Comparison of ENCODE assay signal across 8 mouse cellular contexts in the genomic region with DNA sequence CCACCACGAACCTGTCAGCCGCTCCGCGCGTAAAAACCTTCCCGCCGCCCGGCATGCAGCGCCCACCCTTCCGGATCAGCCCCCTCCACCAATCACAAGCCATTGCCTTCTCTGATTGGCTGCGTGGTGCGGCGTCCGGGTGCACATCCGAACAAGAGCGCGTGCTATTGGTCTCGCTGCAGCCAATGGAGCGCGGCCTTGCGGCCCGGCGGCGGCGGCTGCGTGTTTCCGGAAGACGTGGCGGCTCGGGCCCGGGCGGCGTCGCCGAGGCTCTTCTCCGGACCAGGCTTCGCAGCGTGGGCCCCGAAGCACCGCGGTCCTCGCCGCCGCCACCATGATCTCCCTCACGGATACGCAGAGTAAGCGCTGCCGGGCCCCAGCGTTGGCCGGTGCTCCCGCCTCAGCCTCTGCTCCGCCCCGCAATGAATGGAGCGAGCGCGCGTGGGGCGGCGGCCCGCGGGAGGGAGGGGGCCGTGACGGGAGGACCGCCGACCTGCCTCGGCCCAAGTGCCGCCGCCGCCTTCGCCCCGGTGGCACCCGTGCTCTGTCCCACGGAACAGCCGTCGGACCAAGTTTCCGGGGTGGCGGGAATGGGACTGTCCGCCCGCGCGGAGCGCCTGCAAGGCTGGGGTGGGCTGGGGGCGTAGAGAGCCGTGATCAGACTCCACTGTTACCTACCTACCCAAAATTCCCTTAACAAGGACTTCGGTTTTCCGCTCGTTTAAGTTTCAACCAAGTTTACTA. TPM values are rescaled to one million over a fixed set of nuclear protein-coding genes. Genes with fewer than 3 reads are reported as not detected.
DNase-seq lines count a peak whose midpoint lies in the region; ATAC-seq lines count a peak whose summit lies in the region.

Gene Recql (minus strand): TSS at position 77 of the 744 bp plus-strand sequence.
Gene Golt1b (plus strand): TSS at position 211 of the 744 bp plus-strand sequence.

- H3K4me2 ChIP-seq in heart, embryonic 13.5 days, result peak within 1 kb of the TSS; percentile 74
- peak within 1 kb of the TSS; percentile 87 for H3K4me2 ChIP-seq in liver, embryonic 12.5 days
- H3K4me2 ChIP-seq in stomach, embryonic 15.5 days, result peak within 1 kb of the TSS; percentile 70

- ATAC-seq in heart, embryonic 13.5 days (ENCODE audit: extremely low read depth, insufficient number of reproducible peaks, low FRiP score, low TSS enrichment), result peak; percentile 99
- peak; percentile 99 for ATAC-seq in liver, embryonic 12.5 days
- ATAC-seq in stomach, embryonic 15.5 days (ENCODE audit: insufficient read depth, low FRiP score, low read depth), result peak; percentile 100

- WGBS in heart, embryonic 13.5 days, result under 1% methylated on average over 76 of the region's 87 CpGs
- WGBS in liver, embryonic 12.5 days (ENCODE audit: insufficient replicate concordance), result under 1% methylated on average over 87 of the region's 87 CpGs
- WGBS in stomach, embryonic 15.5 days, result under 1% methylated on average over 87 of the region's 87 CpGs

- H3K27ac ChIP-seq in brown adipose tissue, adult 24 weeks (replicated peaks; ENCODE audit: low read depth, low read length), result no peak within 1 kb of the TSS
- H3K27ac ChIP-seq in heart, embryonic 13.5 days (replicated peaks), result peak within 1 kb of the TSS; percentile 49; the same call in 1 of the 2 replicates
- H3K27ac ChIP-seq in liver, embryonic 12.5 days, result peak within 1 kb of the TSS; percentile 82
- no peak within 1 kb of the TSS for H3K27ac ChIP-seq in stomach, embryonic 15.5 days

- DNase-seq in CD4-positive, CD25-positive, alpha-beta regulatory T cell, adult 2 months (ENCODE audit: low read depth, low spot score), result peak; percentile 99
- DNase-seq in fat pad, adult 2 months (ENCODE audit: extremely low read depth, low read depth, low spot score), result peak; percentile 56
- peak; percentile 98 for DNase-seq in kidney, postnatal 10 days
- DNase-seq in natural killer cell, adult 2 months (ENCODE audit: low spot score in 2 of 2), result peak; percentile 98 to 99

- H3K9me3 ChIP-seq in heart, embryonic 13.5 days, result no peaks in the 10 kb centered on the region
- no peaks in the 10 kb centered on the region for H3K9me3 ChIP-seq in liver, embryonic 12.5 days (replicated peaks)
- H3K9me3 ChIP-seq in stomach, embryonic 15.5 days, result no peaks in the 10 kb centered on the region

- H3K27me3 ChIP-seq in heart, embryonic 13.5 days (replicated peaks), result no peaks in the 10 kb centered on the region
- no peaks in the 10 kb centered on the region for H3K27me3 ChIP-seq in liver, embryonic 12.5 days (replicated peaks)
- H3K27me3 ChIP-seq in stomach, embryonic 15.5 days (replicated peaks), result no peaks in the 10 kb centered on the region

- peaks cover 6% of the 10 kb centered on the region; the same call in 1 of the 2 replicates for H3K36me3 ChIP-seq in heart, embryonic 13.5 days
- H3K36me3 ChIP-seq in liver, embryonic 12.5 days, result peaks cover 23% of the 10 kb centered on the region
- no peaks in the 10 kb centered on the region for H3K36me3 ChIP-seq in stomach, embryonic 15.5 days

- H3K9ac ChIP-seq in heart, embryonic 13.5 days, result peak within 1 kb of the TSS; percentile 94
- peak within 1 kb of the TSS; percentile 92 for H3K9ac ChIP-seq in liver, embryonic 12.5 days
- peak within 1 kb of the TSS; percentile 93 for H3K9ac ChIP-seq in stomach, embryonic 15.5 days

- H3K4me3 ChIP-seq in brown adipose tissue, adult 24 weeks (ENCODE audit: insufficient read depth, low read depth, low read length), result peak within 1 kb of the TSS; percentile 97
- peak within 1 kb of the TSS; percentile 99 for H3K4me3 ChIP-seq in heart, embryonic 13.5 days
- peak within 1 kb of the TSS; percentile 95 for H3K4me3 ChIP-seq in liver, embryonic 12.5 days
- H3K4me3 ChIP-seq in stomach, embryonic 15.5 days (replicated peaks), result peak within 1 kb of the TSS; percentile 99

- peaks cover 7% of the 10 kb centered on the region for H3K4me1 ChIP-seq in brown adipose tissue, adult 24 weeks (ENCODE audit: control insufficient read depth, insufficient read depth, insufficient read length, low read length)
- H3K4me1 ChIP-seq in heart, embryonic 13.5 days, result peaks cover 34% of the 10 kb centered on the region
- H3K4me1 ChIP-seq in liver, embryonic 12.5 days, result peaks cover 39% of the 10 kb centered on the region
- H3K4me1 ChIP-seq in stomach, embryonic 15.5 days, result peaks cover 12% of the 10 kb centered on the region; the same call in 1 of the 2 replicates

RNA-seq across cellular contexts. Expression of gene Recql, which starts in this region (rescaled TPM):
- 11.9 and 12.5 TPM in 2 replicates for polyA plus RNA-seq in brown adipose tissue, adult 24 weeks (2012; ENCODE audit: insufficient read depth, insufficient read length, missing spikeins)
- polyA plus RNA-seq in heart, embryonic 13.5 days (2015; fragmentation: Nextera tagmentation; extraction: Ambion mirVana), result 18.2 and 18.9 TPM in 2 replicates
- polyA plus RNA-seq in liver, embryonic 12.5 days (2016; fragmentation: Nextera tagmentation; extraction: Ambion mirVana), result 25.8 and 25.9 TPM in 2 replicates
- polyA plus RNA-seq in stomach, embryonic 15.5 days (2015; fragmentation: Nextera tagmentation; extraction: Ambion mirVana), result 22.3 and 24.2 TPM in 2 replicates

RNA-seq across cellular contexts. Expression of gene Golt1b, which starts in this region (rescaled TPM):
- polyA plus RNA-seq in brown adipose tissue, adult 24 weeks (2012; ENCODE audit: insufficient read depth, insufficient read length, missing spikeins), result 19.0 and 22.6 TPM in 2 replicates
- 73.2 and 76.7 TPM in 2 replicates for polyA plus RNA-seq in heart, embryonic 13.5 days (2015; fragmentation: Nextera tagmentation; extraction: Ambion mirVana)
- polyA plus RNA-seq in liver, embryonic 12.5 days (2016; fragmentation: Nextera tagmentation; extraction: Ambion mirVana), result 51.3 and 54.6 TPM in 2 replicates
- 84.0 and 85.2 TPM in 2 replicates for polyA plus RNA-seq in stomach, embryonic 15.5 days (2015; fragmentation: Nextera tagmentation; extraction: Ambion mirVana)

Comparison
In these comparisons a context has a peak if more than half of its experiments do, and no peak if none do; other contexts are left out.
1. H3K27ac ChIP-seq: peak in heart, embryonic 13.5 days (single experiment) and liver, embryonic 12.5 days (single experiment); none in brown adipose tissue, adult 24 weeks (single experiment) and stomach, embryonic 15.5 days (single experiment).
2. Peak in every context shown above with its lines, with median percentiles within 50 percentile points of each other: DNase-seq, H3K4me3 ChIP-seq, ATAC-seq, H3K4me2 ChIP-seq and H3K9ac ChIP-seq.